Mouse (Mus musculus): ENCODE measurements around the gene E030030I06Rik.
"Not testable (repeated sequence)": the region's sequence is repeated elsewhere in the genome, so short reads cannot be mapped to it uniquely, and the experiment has no call there.

- not testable (repeated sequence) for TF ChIP-seq CTCF (IDR thresholded peaks at IDR 0.05; ENCODE audit: low read depth); EP300 (optimal IDR thresholded peaks at IDR 0.05)
These were observed 25.1 kb upstream of the E030030I06Rik start for GRCm38 (mm10) chr10:22174190-22174487.

Measured in stomach, postnatal 0 days (tissue).